Mouse (Mus musculus) testis, adult 10 weeks (tissue): ENCODE data around the gene Olfr578. TPM values are rescaled to one million over a fixed set of nuclear protein-coding genes. Genes with fewer than 3 reads are reported as not detected.

Experiments used
- polyA plus RNA-seq: library from polyadenylated mRNA; stranded (reverse); fragments of 350-450 nt; fragmentation: Illumina TruSeq; extraction: RNeasy Lipid Tissue Mini Kit (QIAGEN cat#74804); gene quantifications from one replicate; pipeline ENCODE4 v1.2.3, GENCODE M21; 2014; ENCODE audit warnings: low read depth, low replicate concordance

Olfr578 gene
- polyA plus RNA-seq, result not detected

DNA sequence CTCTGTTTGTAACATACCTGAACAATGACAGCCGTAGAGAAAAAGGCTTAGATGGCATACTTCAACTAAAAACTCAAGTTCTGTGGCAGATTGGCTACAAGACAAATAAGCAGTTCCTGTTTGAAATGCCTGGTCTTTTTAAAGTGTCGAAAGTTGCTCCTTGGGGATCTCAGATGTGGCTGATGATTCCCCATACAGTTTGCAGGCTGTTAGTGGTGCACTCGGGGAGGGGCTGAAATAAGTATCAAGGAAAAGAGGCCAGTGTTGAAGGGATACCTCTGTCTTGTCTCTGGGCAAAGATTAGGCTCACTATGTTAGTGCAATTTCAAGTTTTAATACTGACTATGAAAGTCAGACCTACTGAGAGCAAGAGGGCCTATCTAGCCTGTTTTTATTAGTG lies at the start of gene Olfr578:
Gene Olfr578 (minus strand): TSS at position 101 of the 400 bp plus-strand sequence.

DNA sequence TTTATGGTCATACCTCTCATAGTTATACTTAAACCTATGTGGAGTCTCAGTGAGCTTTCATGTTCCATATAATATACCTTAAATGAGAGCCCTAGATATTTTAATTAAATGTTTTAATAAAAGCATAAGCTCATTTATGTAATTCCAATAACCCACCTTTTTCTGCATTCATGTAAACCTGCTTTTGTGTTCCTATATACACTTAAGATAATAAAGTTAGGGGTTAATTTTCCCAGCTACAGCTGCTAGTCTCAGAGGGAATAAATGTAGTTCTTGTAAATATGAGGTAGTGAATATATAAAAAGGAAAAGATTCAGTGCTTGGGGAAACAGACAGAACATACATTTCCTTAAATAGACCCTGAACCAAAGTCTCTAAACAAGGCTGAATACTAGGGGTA lies 48.6 kb upstream of the Olfr578 start, which contains the start of gene Olfr582:
Gene Olfr582 (plus strand): TSS at position 301 of the 400 bp plus-strand sequence.

DNA sequence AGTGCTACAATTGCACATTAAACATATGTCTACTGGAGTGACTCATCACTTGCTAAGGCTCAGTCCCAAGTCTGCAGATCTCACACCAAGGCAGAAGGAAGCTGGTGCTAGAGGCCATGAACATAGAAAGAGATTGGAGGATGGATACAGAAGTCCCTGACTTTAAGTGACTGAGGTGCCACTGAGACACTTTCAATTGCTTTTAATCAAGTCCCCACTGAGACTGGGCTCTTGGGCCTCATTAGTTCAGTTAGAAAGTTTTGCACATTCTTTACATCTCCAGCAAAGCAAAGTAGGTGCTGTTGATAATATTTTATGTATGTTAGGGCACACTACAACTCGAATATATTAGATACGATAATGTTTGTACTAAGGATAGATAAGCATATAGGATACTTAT lies 13.3 kb downstream of the Olfr578 start, which contains the start of gene Olfr577:
Gene Olfr577 (minus strand): TSS at position 101 of the 400 bp plus-strand sequence.

DNA sequence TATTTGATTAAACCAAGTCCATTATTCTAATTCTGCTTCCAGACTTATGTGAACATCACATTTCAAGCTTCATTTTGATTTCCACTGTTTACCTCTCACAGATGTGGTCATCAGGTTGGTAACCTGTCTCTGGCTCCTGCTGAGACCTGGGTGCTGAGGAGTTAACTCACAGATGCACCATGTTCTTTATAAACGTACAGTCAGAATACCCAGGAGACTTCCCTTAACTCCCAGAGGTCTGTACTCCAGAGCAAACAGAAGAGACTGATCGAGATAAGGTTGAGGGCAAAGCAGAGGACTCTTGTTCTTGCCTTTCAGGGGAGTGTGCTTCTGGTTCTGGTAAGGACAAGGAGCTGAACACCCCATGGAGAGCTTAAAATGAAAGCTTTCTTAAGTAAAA lies 26.8 kb downstream of the Olfr578 start, which contains the start of gene Olfr576:
Gene Olfr576 (plus strand): TSS at position 301 of the 400 bp plus-strand sequence.

DNA sequence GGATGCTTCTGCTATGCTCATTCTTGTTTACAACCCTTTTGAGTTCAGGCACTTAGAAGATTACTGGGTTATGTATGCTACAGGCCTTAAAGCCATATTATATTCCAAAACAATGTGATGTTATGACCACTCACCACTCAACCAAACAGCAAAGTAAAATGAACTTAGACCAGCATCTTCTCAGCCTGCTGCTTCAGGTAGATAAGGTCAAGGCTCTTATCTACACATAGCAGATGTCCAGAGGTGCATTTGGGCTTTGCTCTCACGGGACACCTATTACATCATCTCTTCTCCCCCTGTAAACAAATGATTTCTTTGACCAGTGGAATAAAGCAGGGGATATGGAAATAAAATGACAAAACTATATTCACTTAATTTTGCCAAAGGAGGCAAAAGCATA lies 30.5 kb downstream of the Olfr578 start, which contains the start of gene Olfr575:
Gene Olfr575 (minus strand): TSS at position 183 of the 400 bp plus-strand sequence.

DNA sequence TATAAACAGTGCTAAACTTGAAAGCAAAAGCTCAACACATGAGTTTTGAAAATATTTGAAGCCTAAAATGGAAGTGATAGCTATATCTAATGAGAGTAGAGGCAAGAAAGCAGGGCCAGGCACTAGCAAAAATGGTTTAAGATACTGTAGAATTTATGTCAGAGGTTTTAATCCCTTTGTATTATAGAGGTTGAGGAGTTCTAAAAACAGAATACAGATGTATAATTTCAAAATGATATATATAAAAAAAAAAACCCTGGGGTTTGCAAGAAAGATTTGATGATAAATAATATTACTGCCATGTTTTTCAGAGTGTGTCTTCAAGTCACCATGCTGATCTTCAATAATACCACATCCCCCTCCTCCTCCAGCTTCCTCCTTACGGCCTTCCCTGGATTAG lies 41.0 kb downstream of the Olfr578 start, which contains the start of gene Olfr574:
Gene Olfr574 (plus strand): TSS at position 301 of the 400 bp plus-strand sequence.

DNA sequence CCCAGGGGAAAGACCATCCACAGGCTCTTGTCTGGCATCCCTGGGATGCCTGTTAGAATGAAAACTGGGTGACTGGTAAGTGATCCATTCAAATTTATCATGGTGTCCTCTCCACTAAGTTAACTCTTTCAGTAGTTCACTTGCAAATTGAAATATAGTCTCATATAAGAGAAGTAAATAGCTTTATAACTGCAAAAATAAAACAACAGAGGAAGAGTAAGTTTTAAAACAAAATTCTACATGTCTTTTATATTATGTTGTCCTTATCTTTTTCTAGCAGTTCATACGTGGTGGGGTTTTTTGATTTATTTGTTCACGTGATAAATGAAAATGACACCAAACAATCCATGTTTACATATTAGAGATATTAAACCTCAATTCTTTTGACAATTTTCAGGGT lies 46.6 kb downstream of the Olfr578 start, which contains the start of gene Olfr573-ps1:
Gene Olfr573-ps1 (minus strand): TSS at position 101 of the 400 bp plus-strand sequence.

Other genes starting within 250 kb of the Olfr578 start
- not detected for gene Olfr560, start 230.0 kb downstream of the Olfr578 start, polyA plus RNA-seq
- gene Olfr78, start 229.9 kb downstream of the Olfr578 start, polyA plus RNA-seq, result 0.34 TPM
- gene Olfr561, start 218.1 kb downstream of the Olfr578 start, polyA plus RNA-seq, result not detected
- not detected for gene Olfr564, start 185.8 kb downstream of the Olfr578 start, polyA plus RNA-seq
- not detected for gene Olfr566, start 130.6 kb downstream of the Olfr578 start, polyA plus RNA-seq
- gene Olfr568, start 112.2 kb downstream of the Olfr578 start, polyA plus RNA-seq, result 0.24 TPM
- not detected for gene Olfr569, start 98.4 kb downstream of the Olfr578 start, polyA plus RNA-seq
- not detected for gene Olfr570, start 94.7 kb downstream of the Olfr578 start, polyA plus RNA-seq
- not detected for gene Olfr571, start 71.8 kb downstream of the Olfr578 start, polyA plus RNA-seq
- not detected for gene Olfr572, start 64.9 kb downstream of the Olfr578 start, polyA plus RNA-seq
- not detected for gene Olfr573-ps1, start 46.7 kb downstream of the Olfr578 start, polyA plus RNA-seq
- gene Olfr574, start 40.9 kb downstream of the Olfr578 start, polyA plus RNA-seq, result not detected
- gene Olfr575, start 30.5 kb downstream of the Olfr578 start, polyA plus RNA-seq, result not detected
- not detected for gene Olfr576, start 26.7 kb downstream of the Olfr578 start, polyA plus RNA-seq
- gene Olfr577, start 13.4 kb downstream of the Olfr578 start, polyA plus RNA-seq, result not detected
- gene Olfr582, start 48.7 kb upstream of the Olfr578 start, polyA plus RNA-seq, result not detected
- gene Olfr583, start 62.0 kb upstream of the Olfr578 start, polyA plus RNA-seq, result not detected
- gene Olfr584, start 92.6 kb upstream of the Olfr578 start, polyA plus RNA-seq, result not detected
- gene Olfr585, start 108.4 kb upstream of the Olfr578 start, polyA plus RNA-seq, result not detected
- gene Olfr586, start 136.3 kb upstream of the Olfr578 start, polyA plus RNA-seq, result not detected
- gene Olfr588-ps1, start 151.6 kb upstream of the Olfr578 start, polyA plus RNA-seq, result not detected
- gene Olfr589, start 167.0 kb upstream of the Olfr578 start, polyA plus RNA-seq, result not detected
- not detected for gene Olfr591, start 189.0 kb upstream of the Olfr578 start, polyA plus RNA-seq
- gene Olfr592, start 195.5 kb upstream of the Olfr578 start, polyA plus RNA-seq, result not detected
- not detected for gene Olfr593, start 222.5 kb upstream of the Olfr578 start, polyA plus RNA-seq
- gene Olfr594, start 227.7 kb upstream of the Olfr578 start, polyA plus RNA-seq, result not detected